Mouse (Mus musculus) embryonic facial prominence, embryonic 11.5 days (tissue): ENCODE results near the gene Garem2. TPM values are rescaled to one million over a fixed set of nuclear protein-coding genes. Genes with fewer than 3 reads are reported as not detected.

ENCODE experiments used
- ATAC-seq: fragments of 200-750 bp; cut with Nextera tagmentation; replicated peaks from 2 replicates; pipeline ENCODE4 v1.8.0; 2017; ENCODE audit warnings: low read depth; ENCODE audit not compliant: insufficient number of reproducible peaks, low FRiP score, low TSS enrichment
- DNase-seq: peaks from one replicate; pipeline ENCODE4 v3.0.0-alpha.2; 2015; ENCODE audit warnings: low spot score
- H3K27ac ChIP-seq: fragments of 300-500 bp; sonication (generic); replicated peaks from 2 replicates; pipeline ENCODE4 v1.5.1; 2014; ENCODE audit warnings: mild to moderate bottlenecking, low read depth, low read length, control low read depth
- H3K27me3 ChIP-seq: fragments of 300-500 bp; sonication (generic); 2 replicates; pipeline ENCODE4 v1.6.1; 2014; ENCODE audit warnings: mild to moderate bottlenecking, low read length, moderate library complexity, mixed read lengths; ENCODE audit not compliant: control insufficient read depth, insufficient read depth
- H3K36me3 ChIP-seq: fragments of 300-500 bp; sonication (generic); replicated peaks from 2 replicates; pipeline ENCODE4 v1.6.1; 2014; ENCODE audit warnings: low read depth, mild to moderate bottlenecking, low read length, moderate library complexity, mixed read lengths; ENCODE audit not compliant: control insufficient read depth, insufficient read depth
- H3K4me1 ChIP-seq: fragments of 300-500 bp; sonication (generic); 2 replicates; pipeline ENCODE4 v1.6.1; 2014; ENCODE audit warnings: low read length, mixed read lengths; ENCODE audit not compliant: control insufficient read depth, insufficient read depth
- H3K4me2 ChIP-seq: fragments of 300-500 bp; sonication (generic); 2 replicates; pipeline ENCODE4 v1.6.1; 2014; ENCODE audit warnings: low read depth, mild to moderate bottlenecking, control low read depth, low read length, moderate library complexity
- H3K4me3 ChIP-seq: fragments of 300-500 bp; sonication (generic); 2 replicates; pipeline ENCODE4 v1.5.1; 2014; ENCODE audit warnings: low read depth, low read length, control low read depth
- H3K9ac ChIP-seq: fragments of 300-500 bp; sonication (generic); replicated peaks from 2 replicates; pipeline ENCODE4 v1.6.1; 2014; ENCODE audit warnings: mild to moderate bottlenecking, control low read depth, low read length
- H3K9me3 ChIP-seq: fragments of 300-500 bp; sonication (generic); replicated peaks from 2 replicates; pipeline ENCODE4 v1.6.1; 2016; ENCODE audit warnings: mild to moderate bottlenecking, low read length, inconsistent platforms, mixed read lengths; ENCODE audit not compliant: control insufficient read depth
- WGBS: fragments of 180-500 bp; shearing (Covaris S2); extraction: QIAGEN DNeasy Blood & Tissue Kit; methylation state at CpG from one replicate; pipeline ENCODE4 v1.1.7; 2014; 5-methylcytosine and 5-hydroxymethylcytosine counted together
- polyA plus RNA-seq: library from polyadenylated mRNA; unstranded; fragments of >200 nt; fragmentation: Nextera tagmentation; extraction: Ambion mirVana; gene quantifications from 2 replicates; pipeline ENCODE4 v1.2.1, GENCODE M21; 2014

Garem2 gene
- polyA plus RNA-seq, 1 experiment from 2014 or later = 3.1 TPM

DNA sequence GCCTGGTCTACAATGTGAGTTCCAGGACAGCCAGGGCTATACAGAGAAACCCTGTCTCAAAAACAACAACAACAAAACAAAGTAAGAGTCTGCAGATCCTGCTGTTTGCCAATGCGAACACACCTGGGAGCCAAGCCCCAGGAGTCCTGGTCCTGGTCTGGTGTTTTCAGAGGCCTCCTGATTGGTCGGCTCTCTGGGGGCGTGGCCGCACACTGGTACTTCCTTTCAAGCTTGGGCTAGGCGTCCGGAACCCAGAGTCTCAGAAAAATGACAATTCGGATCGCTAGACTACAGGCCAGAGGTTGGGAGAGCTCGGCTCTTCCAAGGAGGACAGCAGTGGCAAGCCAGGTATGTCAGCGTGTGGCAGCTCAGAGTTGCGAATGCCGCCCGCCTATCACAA lies 12.3 kb upstream of the Garem2 start:
- no peak overlapping the region for H3K4me2 ChIP-seq
- ATAC-seq = no peak

GRCm38 (mm10) chr5:30094399-30094798 lies 10.6 kb upstream of the Garem2 start:
- no peaks in the 10 kb centered on the region for H3K27me3 ChIP-seq
- no peak overlapping the region for H3K4me2 ChIP-seq
- H3K4me3 ChIP-seq = no peak overlapping the region
- no peak overlapping the region for H3K27ac ChIP-seq
- no peaks in the 10 kb centered on the region for H3K36me3 ChIP-seq
- no peaks in the 10 kb centered on the region for H3K9me3 ChIP-seq
- DNase-seq = no peak
- 38% methylated on average over 2 of the region's 2 CpGs for WGBS
- no peak overlapping the region for H3K9ac ChIP-seq
- no peaks in the 10 kb centered on the region for H3K4me1 ChIP-seq
- ATAC-seq = no peak

More for the DNA sequence above, 12.3 kb upstream of the Garem2 start:
- Histone ChIP-seq H3K27ac (no peak overlapping the region), H3K4me3 (no peak overlapping the region), H3K27me3 (no peaks in the 10 kb centered on the region), H3K4me1 (no peaks in the 10 kb centered on the region), H3K9me3 (no peaks in the 10 kb centered on the region), H3K9ac (no peak overlapping the region), H3K36me3 (no peaks in the 10 kb centered on the region)
- no peak for DNase-seq
- 63% methylated on average over 13 of the region's 13 CpGs for WGBS

DNA sequence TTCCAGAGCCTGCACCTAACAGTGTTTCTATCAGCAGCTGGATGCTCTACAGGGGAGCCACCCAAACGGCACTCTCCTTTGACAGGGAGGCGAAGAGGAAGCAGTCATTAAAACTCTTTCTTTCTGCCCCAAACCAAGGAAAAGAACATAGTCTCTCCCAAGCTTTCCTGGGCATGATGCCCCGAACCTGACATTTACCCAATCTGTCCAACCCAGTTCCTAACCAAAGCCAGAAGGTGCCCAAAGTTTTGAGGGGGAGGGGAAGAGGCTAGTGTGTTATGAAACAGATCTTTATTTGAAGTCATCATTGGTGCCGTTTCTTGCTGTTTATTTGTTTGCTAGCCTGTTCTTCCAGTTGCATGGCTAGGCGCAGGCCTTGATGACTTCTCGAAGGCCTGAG lies 9.2 kb upstream of the Garem2 start:
- H3K36me3 ChIP-seq = no peaks in the 10 kb centered on the region
- no peak overlapping the region for H3K9ac ChIP-seq

GRCm38 (mm10) chr5:30098260-30098659 lies 6.7 kb upstream of the Garem2 start:
- Histone ChIP-seq H3K27ac (no peak overlapping the region), H3K27me3 (no peaks in the 10 kb centered on the region), H3K36me3 (no peaks in the 10 kb centered on the region), H3K9me3 (no peaks in the 10 kb centered on the region), H3K4me1 (no peaks in the 10 kb centered on the region), H3K4me2 (no peak overlapping the region), H3K4me3 (no peak overlapping the region), H3K9ac (no peak overlapping the region)
- ATAC-seq (0 out of 2 replicates have a peak, but pooled peaks have one; percentile 23), DNase-seq (no peak)
- WGBS = 83% methylated on average over 1 of the region's 1 CpGs

More for the DNA sequence above, 9.2 kb upstream of the Garem2 start:
- no peak overlapping the region for H3K27ac ChIP-seq
- no peak overlapping the region for H3K4me2 ChIP-seq
- H3K9me3 ChIP-seq = no peaks in the 10 kb centered on the region
- no peak overlapping the region for H3K4me3 ChIP-seq
- WGBS = 79% methylated on average over 6 of the region's 6 CpGs
- H3K4me1 ChIP-seq = no peaks in the 10 kb centered on the region
- ATAC-seq (no peak), DNase-seq (no peak)
- H3K27me3 ChIP-seq = no peaks in the 10 kb centered on the region

- no peaks in the 10 kb centered on the region for H3K36me3 ChIP-seq
- no peaks in the 10 kb centered on the region for H3K9me3 ChIP-seq
- 89% methylated on average over 3 of the region's 3 CpGs for whole genome bisulfite sequencing
- no peak overlapping the region for H3K27ac ChIP-seq
- no peak overlapping the region for H3K4me2 ChIP-seq
- no peak overlapping the region for H3K4me3 ChIP-seq
- ATAC-seq (no peak), DNase-seq (no peak)
- no peak overlapping the region for H3K9ac ChIP-seq
- H3K4me1 ChIP-seq = peaks cover 16% of the 10 kb centered on the region
- H3K27me3 ChIP-seq = peaks cover 34% of the 10 kb centered on the region
These were observed 1.6 kb upstream of the Garem2 start for GRCm38 (mm10) chr5:30103340-30103739.

DNA sequence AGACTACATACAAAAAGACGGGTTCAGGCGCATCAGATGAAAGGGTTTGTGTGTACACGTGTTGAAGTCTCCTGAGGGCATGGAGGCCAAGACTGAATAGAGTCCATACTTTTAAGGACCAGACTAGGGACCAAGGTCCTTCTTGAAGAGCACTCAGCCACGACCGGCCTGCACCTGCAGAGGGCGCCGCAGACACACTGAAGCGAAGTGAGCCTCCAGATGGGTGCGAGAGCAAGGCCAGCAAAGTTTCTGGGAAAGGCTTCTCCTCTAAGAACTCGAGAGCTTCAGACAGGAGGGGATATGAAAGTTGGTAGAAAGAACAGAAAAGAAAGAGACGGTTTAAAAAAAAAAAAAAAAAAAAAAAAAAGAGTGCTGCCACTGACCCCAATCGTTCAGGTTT lies 622 bp upstream of the Garem2 start:
- DNase-seq (peak; percentile 77), ATAC-seq (no peak)
- WGBS = 2% methylated on average over 12 of the region's 12 CpGs
- Histone ChIP-seq H3K27ac (no peak overlapping the region), H3K4me2 (peak overlapping the region; percentile 98), H3K36me3 (no peaks in the 10 kb centered on the region), H3K4me1 (peaks cover 16% of the 10 kb centered on the region), H3K27me3 (peaks cover 34% of the 10 kb centered on the region), H3K9me3 (no peaks in the 10 kb centered on the region), H3K4me3 (peak overlapping the region; percentile 50; the same call in 1 of the 2 replicates), H3K9ac (no peak overlapping the region)

DNA sequence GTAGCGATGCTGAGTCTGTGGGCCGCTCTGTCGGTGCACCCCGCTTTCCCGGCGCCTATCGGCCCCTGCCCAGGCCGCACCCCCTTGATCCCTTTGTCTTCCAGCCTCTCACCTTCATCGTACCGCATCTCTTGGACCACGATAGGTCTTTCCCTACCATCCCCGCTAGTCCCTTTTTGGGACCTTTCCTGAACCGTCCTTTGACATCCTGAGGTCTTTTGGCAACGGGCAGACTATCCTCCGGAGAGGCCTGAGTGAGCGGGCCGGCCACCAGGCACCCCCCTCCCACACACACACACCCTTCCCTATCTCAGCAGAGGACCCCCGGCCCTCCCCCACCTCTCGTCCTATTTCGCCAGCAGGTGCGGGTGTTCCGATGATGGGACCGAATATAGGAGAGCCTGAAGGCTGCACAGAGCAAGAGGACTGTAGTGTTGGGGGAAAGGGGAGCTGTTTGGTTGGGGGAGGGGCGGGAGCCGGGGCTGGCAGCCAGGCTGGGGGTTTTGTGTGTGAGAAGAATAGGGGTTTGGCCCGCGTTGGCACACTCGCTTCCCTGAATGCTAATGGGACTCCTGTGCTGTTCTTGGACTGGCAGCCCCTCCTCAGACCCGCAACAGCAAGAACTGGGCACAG lies 823 bp downstream of the Garem2 start, which contains the start of gene 3110082J24Rik:
TSS of gene 3110082J24Rik (minus strand) at position 419 of the 633 bp plus-strand sequence.
- H3K36me3 ChIP-seq = no peaks in the 10 kb centered on the region
- H3K27me3 ChIP-seq = peaks cover 34% of the 10 kb centered on the region
- H3K4me2 ChIP-seq = peak within 1 kb of the TSS; percentile 98
- H3K9me3 ChIP-seq = no peaks in the 10 kb centered on the region
- peaks cover 25% of the 10 kb centered on the region for H3K4me1 ChIP-seq
- H3K27ac ChIP-seq = no peak within 1 kb of the TSS
- whole genome bisulfite sequencing = under 1% methylated on average over 29 of the region's 29 CpGs
- DNase-seq (no peak), ATAC-seq (no peak)
- peak within 1 kb of the TSS; percentile 50 for H3K4me3 ChIP-seq
- H3K9ac ChIP-seq = peak within 1 kb of the TSS; percentile 48

GRCm38 (mm10) chr5:30106756-30107155 lies 1.8 kb downstream of the Garem2 start:
- H3K4me3 ChIP-seq = no peak overlapping the region
- H3K27ac ChIP-seq = no peak overlapping the region
- no peaks in the 10 kb centered on the region for H3K36me3 ChIP-seq
- no peak overlapping the region for H3K4me2 ChIP-seq
- DNase-seq = no peak
- 14% methylated on average over 2 of the region's 2 CpGs for WGBS
- no peaks in the 10 kb centered on the region for H3K9me3 ChIP-seq
- no peak for ATAC-seq
- H3K27me3 ChIP-seq = peaks cover 34% of the 10 kb centered on the region
- H3K4me1 ChIP-seq = peaks cover 30% of the 10 kb centered on the region
- H3K9ac ChIP-seq = no peak overlapping the region
